Mouse (Mus musculus) heart, postnatal 4 days (tissue): ENCODE measurements around the gene Chd1. TPM values are rescaled to one million over a fixed set of nuclear protein-coding genes. Genes with fewer than 3 reads are reported as not detected.

ENCODE experiments used
- DNase-seq: peaks from one replicate; pipeline ENCODE4 v3.0.0; 2021
- total RNA-seq, 2 experiments: library from RNA; stranded (reverse); gene quantifications; 2 replicates each; pipeline ENCODE4 v1.2.3; 2021

The Chd1 gene
- total RNA-seq, result 10 to 100 TPM; 28.0 TPM

- peak; percentile 90 for DNase-seq
Observed at GRCm38 (mm10) chr17:15704475-15705300, at the start of gene Chd1. Gene Chd1 (plus strand): TSS chr17:15704967.

DNA sequence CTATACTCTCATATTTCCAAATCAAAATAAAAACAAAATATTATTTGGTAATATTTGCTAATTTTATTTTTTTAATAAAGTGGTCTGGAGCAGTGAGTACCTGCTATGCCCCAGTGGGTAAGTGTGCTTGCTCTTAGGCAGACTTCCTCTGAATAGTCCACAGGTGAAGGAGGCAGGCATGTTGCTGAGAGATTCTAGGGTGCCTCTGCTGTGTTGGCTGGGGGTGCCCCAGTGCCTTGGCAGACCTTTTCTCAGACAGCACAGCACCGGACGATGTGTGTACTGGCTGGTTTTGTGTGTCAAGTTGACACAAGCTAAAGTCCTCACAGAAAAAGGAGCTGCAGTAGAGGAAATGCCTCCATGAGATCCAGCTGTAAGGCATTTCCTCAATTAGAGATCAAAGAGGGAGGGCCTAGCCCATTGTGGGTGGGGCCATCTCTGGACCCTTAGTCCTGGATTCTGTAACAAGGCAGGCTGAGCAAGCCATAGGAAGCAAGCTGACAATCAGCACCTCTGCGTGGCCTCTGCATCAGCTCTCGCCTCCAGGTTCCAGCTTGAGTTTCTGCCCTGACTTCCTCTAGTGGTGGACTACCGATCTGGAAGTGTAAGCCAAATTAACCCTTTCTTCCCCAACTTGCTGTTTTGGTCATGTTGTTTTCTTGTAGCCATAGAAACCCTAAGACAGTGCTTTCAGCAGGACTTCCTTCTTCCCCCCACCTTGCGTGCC, 47.7 kb upstream of the Chd1 start:
- peak; percentile 26 for DNase-seq

GRCm38 (mm10) chr17:15672870-15673269, 31.9 kb upstream of the Chd1 start:
- DNase-seq, result no peak

- no peak for DNase-seq
Observed at GRCm38 (mm10) chr17:15677970-15678645, 26.7 kb upstream of the Chd1 start.

DNA sequence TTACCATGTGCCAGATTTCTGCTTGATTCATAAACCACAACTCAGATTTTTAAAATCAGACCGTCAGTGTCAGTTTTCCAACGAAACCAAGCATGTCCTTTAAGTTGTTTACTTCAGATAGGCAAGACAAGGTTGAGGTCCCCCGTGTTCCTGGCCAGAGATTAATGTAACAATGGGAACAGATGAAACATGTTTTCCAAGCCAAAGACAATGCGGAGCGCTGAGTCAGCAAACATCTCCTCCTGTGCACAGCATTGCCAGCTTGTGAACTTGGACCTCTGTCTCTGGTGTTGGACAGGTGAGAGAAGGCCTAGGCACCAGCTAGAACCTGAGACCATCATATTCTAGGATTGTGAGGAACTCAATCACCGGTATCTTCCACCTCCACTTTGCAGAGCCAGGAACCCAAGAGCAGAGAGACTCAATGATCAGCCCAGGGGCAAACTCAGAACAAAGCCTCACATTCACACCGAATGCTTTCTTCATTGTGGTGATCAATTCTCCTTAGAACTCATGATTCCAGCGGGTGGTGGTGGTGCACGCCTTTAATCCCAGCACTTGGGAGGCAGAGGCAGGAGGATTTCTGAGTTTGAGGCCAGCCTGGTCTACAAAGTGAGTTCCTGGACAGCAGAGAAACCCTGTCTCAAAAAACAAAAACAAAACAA, 24.7 kb upstream of the Chd1 start:
- no peak for DNase-seq

GRCm38 (mm10) chr17:15680661-15681060, 24.1 kb upstream of the Chd1 start:
- no peak for DNase-seq

GRCm38 (mm10) chr17:15686396-15686795, 18.4 kb upstream of the Chd1 start:
- no peak for DNase-seq

DNA sequence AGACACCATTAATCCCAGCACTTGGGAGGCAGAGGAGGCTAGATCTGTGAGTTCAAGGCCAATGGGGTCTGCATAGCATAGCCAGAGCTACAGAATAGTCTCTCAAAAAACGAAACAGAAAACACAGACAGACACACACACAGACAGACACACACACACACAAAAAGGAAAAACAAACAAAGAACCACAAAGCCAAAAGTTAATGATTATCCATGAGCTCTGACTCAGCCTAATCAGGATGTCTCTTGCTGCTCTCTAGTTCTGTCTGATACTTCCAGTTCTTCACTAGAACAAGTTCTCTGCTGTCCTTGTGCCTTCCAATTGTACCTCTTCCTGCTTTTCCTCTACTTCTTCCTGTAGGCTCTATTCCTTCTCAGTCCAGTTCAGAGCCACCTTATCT, 14.5 kb upstream of the Chd1 start:
- DNase-seq, result no peak

DNA sequence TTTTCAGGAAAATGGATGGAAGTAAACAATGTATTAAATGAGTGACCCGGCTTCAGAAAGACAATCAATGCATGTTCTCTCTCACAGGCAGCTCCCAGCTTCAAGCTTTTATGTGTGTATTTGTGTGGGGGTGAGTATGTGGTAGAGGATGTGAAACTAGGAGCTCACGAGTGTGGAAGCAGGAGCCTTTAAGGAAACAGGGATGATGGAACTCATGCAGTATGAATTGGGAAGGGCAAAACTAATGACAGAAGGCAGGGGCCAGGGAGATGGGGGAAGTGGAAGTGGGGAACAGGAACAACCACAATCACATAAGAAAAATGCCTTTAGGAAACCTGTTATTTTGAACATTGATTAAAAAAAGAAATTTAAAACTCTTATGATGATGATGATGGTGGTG, 9.2 kb upstream of the Chd1 start:
- no peak for DNase-seq

GRCm38 (mm10) chr17:15698956-15699355, 5.8 kb upstream of the Chd1 start:
- no peak for DNase-seq

DNA sequence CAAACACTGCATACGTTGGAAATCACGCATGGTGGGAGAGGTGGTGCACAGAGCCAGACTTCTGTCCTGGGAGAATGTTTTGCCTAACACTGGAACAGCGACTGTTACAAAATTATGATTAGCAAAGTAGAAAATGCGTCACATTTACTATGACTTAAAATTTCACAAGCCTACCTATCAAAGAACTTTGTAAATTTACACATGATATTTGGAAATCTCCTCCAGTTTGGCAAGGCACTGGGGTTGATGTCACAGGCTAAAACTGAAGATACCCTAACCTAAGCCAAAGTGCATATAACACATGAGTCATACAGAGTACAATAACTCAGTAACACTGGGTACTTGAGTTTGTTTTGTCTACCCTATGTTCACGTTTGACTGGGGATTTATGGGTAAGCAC, 3.3 kb upstream of the Chd1 start:
- DNase-seq, result no peak

- no peak for DNase-seq
Observed at GRCm38 (mm10) chr17:15704158-15704474, 651 bp upstream of the Chd1 start.

DNA sequence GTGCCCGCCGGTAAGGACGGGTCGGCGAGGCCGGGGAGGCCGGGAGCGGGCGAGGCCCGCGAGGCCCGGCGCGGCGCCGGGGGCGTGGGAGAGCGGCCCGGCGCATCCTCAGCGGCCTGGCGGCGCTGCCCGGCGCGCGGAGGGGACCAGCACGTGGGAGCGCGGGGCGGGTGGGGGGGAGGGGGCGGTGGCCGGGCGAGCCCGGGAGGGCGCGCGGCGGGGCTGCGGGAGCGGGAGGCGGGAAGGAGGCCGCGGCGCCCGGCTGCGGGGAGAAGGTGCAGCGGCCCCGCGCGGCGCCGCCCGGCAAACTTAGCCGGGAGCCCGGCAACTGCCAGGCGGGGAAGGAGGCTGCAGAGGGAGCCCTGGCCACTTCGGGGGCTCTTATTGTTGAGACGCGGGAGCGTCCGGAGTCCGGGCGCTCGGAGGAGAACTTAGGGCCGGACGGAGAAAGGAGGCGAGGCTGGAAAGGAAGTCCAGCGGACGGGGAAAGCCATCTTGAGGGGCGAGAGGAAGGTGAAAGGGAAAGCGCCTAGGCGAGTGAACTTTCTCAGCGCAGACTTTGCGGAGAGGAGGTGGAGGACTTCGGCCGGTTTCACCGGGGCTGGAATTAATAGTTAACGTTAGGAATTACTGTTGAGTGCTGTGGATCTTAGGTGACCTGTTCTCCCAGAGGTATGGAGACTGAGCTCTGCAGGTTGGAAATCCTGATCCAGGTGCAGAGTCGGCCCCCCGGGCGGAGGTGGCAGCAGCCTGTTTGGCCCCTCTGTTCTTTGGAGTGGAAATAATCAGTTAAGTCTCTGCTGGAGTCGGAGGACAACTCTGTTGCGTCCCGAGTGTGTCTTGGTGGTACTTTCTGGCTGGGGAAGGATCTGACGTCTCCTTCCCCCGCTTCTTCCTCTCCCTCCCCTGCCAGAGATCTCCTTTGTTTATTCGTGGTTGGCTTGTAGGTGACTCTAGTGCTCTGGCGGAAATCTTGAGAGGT, 827 bp downstream of the Chd1 start:
- DNase-seq, result peak; percentile 55

DNA sequence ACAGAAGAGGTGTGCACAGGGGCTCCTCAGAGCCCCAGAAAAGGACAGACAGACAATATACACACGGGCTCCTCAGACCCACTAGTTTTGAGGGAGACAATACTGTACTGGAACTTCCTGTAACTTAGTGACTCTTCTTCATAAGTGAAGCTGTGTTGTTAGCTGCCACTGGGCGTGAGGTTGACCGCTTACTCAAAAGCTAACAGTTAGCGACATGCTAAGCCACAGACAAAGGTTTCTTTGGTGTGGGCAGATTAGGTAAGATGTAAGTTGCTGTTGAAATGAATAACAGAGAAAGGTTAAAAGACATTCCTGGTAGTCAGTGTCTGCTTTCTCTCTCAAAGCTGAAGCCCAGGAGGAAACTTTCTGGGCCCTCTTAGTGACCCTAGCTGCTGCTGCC, 9.7 kb downstream of the Chd1 start:
- no peak for DNase-seq

DNA sequence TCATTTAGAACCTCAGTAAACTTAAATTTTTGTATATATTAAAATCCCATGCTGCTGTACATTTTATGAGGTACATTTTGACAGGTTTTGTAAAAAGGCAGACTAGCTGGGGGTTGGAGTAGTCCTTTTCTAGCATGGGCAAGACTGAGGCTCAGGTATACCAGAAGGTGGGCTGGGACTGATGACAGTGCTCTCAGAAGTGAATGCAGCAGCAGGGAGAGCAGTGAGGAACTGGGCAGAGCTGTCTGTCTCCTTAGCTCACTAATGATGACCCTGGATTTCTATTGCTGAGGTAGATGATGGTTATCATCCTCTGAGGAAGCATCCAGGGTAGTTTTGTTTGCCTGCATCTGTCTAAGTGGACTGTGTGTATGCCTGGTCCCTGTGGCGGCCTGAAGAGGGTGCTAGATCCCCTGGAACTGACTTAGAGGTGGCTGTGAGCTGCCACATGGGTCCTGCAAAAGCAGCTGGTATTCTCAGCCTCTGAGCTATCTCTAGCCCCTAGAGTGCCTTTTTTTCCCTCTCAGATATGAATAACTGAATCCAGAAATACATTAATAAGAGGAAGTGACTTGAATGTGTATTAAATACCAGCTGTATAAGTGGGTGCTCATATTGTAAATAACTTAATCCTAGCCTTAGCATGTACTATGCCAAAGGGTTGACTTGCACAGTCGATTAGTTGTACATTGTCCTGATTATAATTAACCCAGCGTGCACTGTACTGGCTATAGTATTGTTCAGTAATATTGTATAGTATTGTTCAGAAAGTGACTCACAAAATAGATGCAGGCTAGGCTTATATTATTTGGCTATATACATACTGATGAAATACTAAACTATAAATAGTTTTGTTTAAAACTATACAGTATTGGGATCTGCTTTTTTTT, 10.5 kb downstream of the Chd1 start:
- DNase-seq, result peak; percentile 45

- DNase-seq, result no peak
Observed at GRCm38 (mm10) chr17:15715940-15716339, 11.2 kb downstream of the Chd1 start.

- DNase-seq, result no peak
Observed at GRCm38 (mm10) chr17:15720841-15721240, 16.1 kb downstream of the Chd1 start.

DNA sequence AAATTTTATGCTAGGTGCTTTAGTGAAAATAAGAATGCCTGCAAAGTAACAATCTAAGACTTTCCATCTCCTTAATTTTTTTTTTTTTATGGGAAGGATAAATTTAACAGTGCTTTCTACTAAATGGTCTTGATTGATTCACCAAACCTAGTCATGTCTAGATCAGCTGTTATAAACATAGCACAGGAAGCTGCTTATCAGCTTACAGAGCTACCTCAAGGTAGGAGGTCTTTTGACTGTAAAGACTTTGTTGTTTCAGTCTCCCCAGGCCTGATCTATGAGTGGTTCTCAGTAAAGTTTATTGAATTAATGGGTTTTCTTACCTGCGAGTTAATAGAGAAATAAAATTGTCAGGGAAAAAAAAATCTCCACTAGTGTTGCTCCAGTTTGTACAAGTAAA, 18.5 kb downstream of the Chd1 start:
- no peak for DNase-seq

DNA sequence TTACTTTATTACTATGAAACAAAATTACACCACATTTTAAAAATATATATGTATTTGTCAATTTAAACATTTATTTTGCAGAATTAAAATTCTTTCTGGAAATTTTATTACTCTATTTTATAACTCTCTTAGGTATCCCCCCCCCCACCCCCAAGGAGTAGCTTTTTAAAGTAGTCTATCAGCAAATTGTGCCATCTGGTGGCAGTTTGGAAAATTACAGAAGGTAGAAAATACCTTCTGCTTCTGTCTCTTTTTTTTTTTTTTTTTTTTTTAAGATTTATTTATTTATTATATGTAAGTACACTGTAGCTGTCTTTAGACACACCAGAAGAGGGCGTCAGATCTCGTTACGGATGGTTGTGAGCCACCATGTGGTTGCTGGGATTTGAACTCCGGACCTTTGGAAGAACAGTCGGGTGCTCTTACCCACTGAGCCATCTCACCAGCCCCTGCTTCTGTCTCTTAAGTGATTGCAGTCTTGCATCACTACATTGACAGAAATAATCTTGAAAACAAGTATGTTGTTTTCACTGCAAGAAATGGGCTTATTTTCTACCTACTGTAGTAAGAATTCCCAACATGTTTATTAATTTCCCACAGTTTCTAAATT, 19.2 kb downstream of the Chd1 start:
- DNase-seq, result peak; percentile 43

DNA sequence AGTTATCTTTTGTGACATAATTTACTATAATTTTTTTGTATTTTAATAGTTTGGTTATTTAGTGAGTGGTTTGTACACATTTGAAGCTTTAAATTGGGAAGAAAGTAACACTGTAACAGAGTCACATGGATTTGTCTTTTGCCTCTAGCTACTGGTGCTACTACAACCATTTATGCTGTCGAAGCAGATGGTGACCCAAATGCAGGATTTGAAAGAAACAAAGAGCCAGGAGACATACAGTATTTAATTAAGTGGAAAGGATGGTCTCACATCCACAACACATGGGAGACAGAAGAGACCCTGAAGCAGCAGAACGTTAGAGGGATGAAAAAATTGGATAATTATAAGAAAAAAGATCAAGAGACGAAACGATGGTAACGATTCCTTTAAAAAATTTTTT, 26.9 kb downstream of the Chd1 start:
- no peak for DNase-seq
